Mouse (Mus musculus) cerebellum, postnatal 4 days (tissue): Measurements from ENCODE around the gene Gm43720.
A peak's percentile ranks its signal among the peaks of the same experiment; 100 is the strongest.

Experiments used
- DNase-seq, 2 experiments: peaks; one replicate each; pipeline ENCODE4 v3.0.0; 2022; ENCODE audit warnings: low spot score in 2 of 2, mixed read lengths in 1 of 2

The Gm43720 gene

DNA sequence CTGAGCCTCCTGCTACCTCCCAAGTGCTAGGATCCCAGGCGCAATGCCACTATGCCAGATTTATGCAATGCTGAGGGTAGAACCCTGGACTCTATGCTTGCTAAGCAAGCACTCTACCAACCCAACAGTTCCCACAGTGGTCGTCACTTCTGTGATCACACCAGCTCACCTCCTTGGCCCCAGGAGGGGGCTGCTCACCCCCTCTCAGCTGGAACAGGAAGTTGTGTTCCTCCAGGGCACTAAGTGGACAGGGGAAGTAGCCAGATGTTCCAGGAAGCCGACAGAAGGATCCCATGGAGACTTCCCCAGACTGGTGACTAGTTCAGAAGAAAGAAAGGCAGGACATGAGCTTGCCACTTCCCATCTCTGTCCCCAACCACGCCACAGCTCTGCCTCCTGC is 17.8 kb downstream of the Gm43720 start:
- no peak for DNase-seq

DNA sequence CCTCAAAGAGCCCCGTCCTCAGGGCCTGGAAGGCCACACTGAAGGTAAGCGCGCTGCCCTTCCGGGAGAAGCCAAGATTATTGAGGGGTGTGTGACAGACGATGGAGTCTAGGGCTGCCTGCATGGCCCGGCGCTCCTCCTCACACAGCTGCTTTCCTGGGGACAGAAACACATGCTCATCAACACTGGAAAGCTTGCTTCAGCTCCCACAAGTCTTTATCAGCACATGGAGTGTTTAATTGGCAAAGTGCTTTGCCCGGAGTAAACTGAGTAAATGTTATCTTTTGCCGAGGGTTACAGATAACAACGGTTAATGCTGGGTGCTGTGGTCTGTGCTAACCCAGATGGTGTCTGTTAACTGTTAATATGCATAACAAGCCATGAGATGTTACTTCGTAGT is 18.9 kb downstream of the Gm43720 start:
- DNase-seq, result no peak

GRCm38 (mm10) chr5:138260051-138260450 is 19.7 kb downstream of the Gm43720 start:
- no peak for DNase-seq

- no peak for DNase-seq
Observed at GRCm38 (mm10) chr5:138258993-138259392, 20.8 kb downstream of the Gm43720 start.

DNA sequence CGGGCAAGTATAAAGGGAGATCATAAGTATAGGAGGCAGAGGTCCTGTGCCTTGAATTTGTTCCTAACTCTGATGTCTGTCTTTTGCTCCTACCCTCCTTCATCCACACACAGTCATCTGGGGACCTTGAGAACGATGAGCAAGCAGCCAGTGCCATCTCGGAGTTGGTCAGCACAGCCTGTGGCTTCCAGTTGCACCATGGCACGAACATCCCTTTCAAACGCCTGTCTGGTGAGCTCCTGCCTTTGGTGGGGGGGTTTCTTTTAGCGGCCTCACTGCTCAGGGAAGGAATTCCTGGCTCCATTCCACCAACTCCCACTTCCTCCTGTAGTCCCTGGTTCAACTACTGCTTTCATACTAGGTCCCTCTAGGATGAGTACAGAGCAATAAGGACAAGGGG is 21.2 kb downstream of the Gm43720 start:
- no peak for DNase-seq

GRCm38 (mm10) chr5:138258078-138258477 is 21.7 kb downstream of the Gm43720 start:
- DNase-seq, result no peak

DNA sequence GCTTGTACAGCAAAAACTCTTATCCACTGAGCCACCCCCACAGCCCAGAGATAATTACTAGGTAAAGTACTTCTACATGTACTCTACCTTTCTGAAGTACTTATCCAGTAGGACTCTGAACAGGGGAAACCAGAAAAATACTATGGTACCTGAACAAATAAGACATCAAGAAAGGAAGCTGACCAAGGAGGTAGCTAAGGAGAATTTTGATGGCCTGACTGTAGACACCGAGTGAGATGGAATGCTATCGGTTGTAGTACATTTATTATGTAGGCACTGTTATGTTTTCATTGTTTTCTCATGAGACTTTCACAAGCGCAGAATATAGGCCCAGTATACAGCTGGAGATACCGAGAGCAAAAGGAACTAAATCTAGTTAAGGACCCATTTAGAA is 22.2 kb downstream of the Gm43720 start:
- DNase-seq, result no peak

GRCm38 (mm10) chr5:138256966-138257584 is 22.7 kb downstream of the Gm43720 start:
- DNase-seq, result no peak

DNA sequence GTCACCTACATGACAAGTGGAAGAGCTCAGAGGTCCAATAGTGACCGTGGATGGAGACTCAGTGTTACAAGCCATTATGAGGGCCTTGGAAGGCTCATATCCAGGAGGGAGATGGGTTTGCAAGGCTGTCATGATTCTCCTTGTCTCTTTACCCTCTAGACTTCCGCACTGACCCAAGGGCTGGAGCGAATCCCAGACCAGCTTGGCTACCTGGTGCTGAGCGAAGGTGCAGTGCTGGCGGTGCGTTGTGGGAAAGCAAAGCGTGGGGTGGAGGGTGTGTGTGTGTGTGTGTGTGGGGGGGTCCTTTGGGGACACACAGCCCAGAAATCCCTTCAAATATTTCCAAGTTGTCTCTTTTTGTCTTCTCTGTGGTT is 23.7 kb downstream of the Gm43720 start:
- no peak for DNase-seq

DNA sequence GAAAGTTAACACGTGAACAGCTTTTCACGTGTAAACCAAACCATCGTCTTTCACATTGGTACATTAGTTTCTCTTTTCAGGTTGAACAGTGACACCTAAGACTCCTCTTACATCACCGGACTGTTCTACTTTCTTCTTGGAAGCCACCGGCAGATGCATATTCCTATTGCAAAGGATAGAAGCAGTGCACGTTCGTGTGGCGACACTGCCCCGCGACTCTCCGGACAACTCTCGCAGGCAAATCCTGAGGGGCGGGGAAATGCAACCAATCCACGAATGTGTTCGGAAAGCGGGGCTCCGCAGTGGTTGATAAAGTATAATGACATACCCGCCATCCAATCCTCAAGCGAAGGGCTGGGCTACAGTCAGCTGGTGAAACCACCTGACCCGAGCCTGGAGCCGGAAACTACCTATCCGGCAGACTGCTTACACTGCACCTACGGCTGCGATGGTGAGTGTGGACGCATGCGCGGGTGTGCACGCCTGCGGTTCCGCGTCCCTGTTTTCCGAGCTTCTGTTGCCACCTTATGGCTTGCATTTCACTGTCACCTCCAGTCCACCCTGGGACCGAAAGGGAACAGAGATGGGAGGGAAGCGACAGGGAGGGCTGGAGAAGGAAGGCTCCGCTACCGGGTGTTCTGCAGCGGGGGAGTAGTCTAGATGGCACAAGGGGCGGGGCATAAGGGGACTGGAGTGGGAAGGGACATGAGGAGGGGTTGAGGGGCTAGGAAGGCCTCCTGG is 24.2 kb downstream of the Gm43720 start, which contains the start of gene Lamtor4:
Lamtor4 (plus strand) TSS at position 130 of the 741 bp plus-strand sequence.
- DNase-seq, result peak; percentile 73 to 88

- DNase-seq, result no peak
Observed at GRCm38 (mm10) chr5:138253061-138253460, 26.7 kb downstream of the Gm43720 start.

- no peak for DNase-seq
Observed at GRCm38 (mm10) chr5:138251144-138251543, 28.6 kb downstream of the Gm43720 start.

GRCm38 (mm10) chr5:138241511-138241910 is 38.2 kb downstream of the Gm43720 start:
- DNase-seq, result no peak

DNA sequence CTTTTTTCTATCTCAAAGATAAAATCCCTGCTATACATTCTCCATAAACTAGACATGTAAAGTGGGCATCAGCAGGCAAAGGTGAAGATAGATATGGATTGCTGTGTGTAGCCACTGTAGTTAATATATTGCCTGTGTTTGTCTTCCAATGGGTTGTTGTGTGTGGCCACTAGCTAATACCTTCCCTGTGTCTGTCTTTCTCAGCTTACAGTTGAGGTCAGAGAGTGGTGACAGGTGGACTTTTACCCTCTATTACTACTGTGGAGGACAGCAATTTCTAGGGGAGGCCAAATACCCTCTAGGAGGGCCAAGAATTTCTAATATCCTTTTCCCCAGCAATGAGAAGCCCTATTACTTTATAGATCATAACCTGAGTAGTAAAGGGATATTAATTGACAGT is 45.5 kb downstream of the Gm43720 start:
- no peak for DNase-seq

DNA sequence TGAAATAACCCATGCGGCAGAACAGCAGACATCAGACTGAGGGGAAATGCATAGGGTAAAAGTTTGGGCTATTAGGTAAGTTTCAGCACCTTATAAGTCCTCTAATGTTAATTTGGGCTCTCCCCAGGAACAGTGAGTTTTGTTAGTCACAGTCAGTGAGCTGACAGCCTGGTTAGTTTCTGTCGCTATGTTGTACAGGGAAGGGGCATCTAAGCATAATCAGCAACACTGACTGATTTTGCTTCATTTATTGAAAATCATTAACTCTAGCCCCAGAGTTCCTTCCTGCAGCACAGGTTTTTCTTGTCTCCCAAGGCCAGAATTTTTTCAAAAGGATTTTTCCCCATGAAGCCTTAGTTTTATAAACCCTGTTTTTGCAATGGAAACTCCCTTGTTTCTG is 46.0 kb downstream of the Gm43720 start:
- DNase-seq, result no peak

- no peak for DNase-seq
Observed at GRCm38 (mm10) chr5:138229511-138229910, 50.2 kb downstream of the Gm43720 start.

DNA sequence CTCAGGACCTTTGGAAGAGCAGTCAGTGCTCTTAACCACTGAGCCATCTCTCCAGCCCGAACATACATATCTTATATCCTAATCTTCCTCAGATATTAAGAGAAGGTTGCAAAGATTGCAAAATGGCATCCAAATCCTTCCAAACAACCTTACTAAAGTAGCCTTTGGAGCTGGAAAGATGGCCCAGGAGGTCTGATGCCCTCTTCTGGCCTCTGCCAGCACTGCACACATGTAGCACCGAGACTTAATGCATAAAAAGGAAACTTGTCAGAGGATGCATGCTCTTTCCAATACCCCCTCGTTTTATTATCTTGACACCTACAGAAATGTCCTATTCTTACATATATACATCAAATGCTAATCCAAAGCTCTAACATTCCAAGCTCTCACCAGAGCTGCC is 51.7 kb downstream of the Gm43720 start:
- DNase-seq, result peak in 1 of 2 experiments; percentile 22

DNA sequence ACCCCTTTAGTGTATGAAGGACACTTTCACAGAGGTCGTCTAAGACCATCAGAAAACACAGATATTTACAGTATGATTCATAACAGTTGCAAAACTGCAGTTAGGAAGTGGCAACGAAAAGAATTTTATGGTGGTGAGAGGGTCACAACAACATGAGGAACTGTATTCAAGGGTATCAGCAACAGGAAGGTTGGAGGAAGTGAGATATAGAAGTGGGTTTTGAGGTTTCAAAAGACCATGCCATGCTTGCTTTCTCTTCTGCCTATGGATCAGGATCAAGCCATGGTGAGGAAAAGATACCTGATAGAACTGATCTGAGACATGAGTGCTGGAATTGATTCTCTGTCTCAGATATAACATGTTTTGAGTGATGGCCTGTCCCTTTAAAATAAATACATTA is 52.4 kb downstream of the Gm43720 start:
- no peak for DNase-seq

GRCm38 (mm10) chr5:138226491-138226890 is 53.3 kb downstream of the Gm43720 start:
- no peak for DNase-seq

GRCm38 (mm10) chr5:138225700-138226099 is 54.1 kb downstream of the Gm43720 start, which contains the start of gene Nxpe5:
Gene Nxpe5 (plus strand): TSS chr5:138225898.
- DNase-seq, result no peak

DNA sequence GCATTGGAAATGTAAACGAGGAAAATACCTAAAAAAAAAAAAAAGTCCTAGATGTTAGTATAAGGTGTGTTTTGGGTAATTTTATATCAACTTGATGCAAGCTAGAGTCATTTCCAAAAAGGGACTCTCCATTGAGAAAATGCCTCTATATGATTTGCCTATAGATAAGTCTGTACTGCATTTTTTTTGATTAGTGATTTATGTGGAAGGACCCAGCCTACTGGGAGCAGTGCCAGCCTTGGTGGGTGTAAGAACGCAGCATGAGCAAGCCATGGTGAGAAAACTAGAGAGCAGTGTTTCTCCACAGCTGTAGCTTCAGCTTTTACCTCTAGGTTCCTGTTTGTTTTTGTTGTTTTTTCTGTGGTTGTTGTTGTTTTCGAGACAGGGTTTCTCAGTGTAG is 56.5 kb downstream of the Gm43720 start:
- DNase-seq, result no peak

DNA sequence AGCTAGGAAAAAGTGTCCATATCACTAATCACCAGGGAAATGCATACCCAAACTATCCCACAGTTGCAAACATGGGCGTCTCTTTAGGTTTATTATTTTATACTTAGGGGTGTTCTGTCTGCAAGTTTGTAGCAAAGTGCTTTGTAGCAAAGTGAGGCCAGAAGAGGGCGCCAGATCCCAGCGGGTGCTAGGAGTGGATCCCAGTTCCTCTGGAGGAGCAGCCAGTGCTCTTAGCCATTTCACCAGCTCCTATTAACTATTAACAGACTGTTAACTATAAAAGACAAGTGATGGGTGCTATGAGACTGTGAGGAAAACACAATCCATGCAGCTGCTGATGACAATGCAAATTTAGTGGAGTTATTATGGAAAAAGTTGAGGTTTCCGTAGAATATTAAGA is 57.6 kb downstream of the Gm43720 start:
- DNase-seq, result peak; percentile 61 to 80

DNA sequence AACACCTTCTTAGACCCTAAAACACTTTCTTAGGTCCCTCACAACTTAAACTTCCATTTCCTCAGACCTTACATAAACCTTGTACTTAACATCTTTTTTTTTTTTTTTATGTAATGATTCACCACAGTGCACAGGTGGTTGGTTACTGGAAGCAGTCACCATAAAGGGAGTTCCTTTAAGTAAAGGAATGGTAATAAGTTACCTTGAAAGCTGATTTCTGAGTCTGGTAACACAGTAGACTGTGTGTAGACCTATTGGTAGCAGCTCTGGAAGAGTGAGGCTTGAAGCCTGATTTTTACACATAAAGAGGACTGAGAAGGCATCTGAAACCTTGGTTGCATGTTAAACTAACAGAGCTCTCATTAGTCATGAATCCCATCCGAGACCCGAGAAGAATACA is 59.9 kb downstream of the Gm43720 start:
- no peak for DNase-seq
